Mouse (Mus musculus) fibroblast of lung, adult 2 months (primary cell): ENCODE measurements around the gene Aldh1a2.

ENCODE experiments used
- DNase-seq: peaks from one replicate; pipeline ENCODE4 v3.0.0-alpha.2; 2011; ENCODE audit warnings: low read depth

Gene Aldh1a2

DNA sequence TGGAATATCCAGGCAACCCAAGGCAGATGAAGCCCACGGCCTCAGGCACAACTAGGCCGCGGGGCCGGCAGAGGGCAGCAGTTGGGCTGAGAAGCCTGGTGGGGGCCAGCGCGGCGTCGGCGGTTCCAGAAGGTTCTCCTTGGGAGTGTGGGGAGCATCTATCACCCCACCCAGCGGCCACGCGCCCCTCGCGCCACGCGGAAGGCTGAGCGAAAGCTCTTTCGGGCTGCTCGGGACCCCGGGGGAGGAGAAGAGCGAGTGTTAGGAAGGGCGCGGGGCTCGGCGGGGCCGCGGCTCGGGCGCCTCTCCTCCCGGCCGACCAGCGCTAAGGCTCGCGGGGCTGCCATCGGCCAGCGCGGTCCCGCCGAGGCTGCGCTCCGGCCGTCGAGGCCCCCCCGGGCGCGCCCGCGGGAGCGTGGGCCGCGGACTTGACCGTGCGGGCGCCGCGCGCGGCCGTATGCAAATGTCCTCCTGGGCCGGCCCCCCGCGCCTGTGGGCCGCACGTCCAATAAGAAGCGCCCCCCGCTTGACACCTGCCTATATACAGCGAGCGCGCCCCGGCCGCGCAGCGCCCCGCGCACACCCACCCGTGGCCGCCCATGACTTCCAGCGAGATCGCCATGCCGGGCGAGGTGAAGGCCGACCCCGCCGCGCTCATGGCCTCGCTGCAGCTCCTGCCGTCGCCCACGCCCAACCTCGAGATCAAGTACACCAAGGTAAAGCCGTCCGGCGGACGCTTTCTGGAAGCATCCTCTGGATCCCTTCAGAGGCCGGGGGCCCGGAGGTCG is at the start of gene Aldh1a2:
Aldh1a2 (plus strand) TSS at position 542 of the 788 bp plus-strand sequence.
- no peak for DNase-seq

DNA sequence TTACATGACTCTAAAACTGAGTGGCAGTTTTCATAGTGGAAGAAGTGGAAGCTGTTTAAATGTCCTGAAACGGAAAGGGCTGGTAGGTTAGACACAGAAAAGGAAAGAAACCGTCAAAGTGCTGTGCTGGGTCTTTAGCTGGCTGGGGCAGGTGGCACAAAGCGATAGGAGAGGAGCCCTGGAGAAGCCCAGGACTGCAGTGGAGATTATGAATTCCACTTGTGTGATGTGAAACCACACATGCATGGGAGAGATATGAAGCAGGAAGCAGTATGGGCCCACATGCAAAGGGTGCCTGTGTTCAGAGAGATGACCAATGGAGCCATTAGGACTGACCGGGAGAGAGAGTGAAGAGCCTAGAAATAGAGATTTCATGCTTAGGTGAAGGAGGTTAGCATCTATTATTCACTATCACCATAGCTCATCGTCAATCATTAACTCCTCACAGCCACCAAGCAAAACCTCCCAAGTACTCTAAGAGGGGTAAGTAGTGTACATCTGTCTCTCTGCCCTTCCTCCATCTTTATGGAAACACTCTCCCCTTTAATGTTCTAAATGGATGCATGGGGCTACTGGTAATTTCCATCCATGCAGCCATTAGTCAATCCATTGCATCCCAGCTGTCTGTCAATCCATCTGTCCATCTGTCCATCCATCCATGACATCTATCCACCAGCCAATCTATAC is 49.4 kb upstream of the Aldh1a2 start:
- DNase-seq = no peak

DNA sequence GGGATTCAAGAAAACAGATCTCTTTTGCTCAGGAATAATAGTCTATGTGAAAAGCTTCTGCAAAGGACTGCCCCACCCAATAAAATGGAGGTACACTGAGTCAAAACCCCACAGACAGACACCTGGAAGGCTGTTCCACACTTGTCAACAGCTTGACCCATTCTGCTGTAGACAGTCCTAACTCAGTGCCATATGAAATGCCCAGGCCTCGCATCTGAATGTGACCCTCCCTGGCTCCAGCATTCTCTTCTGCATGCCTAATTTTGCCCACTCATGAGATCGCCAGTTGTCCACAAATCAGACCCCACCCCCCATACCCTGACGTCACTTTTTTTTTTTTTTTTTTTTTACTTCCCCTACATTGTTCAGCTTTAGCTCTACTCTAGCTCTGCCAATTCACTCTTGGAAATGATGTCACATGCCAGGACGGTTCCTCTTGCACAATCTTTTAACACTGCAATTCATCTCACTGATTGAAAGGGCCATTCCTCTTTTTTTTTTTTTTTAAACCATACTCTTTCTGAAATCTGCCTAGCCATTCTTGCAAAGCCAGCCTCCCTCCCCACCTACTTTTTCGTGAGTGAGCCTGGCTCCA is 48.6 kb upstream of the Aldh1a2 start:
- DNase-seq = peak; percentile 51

DNA sequence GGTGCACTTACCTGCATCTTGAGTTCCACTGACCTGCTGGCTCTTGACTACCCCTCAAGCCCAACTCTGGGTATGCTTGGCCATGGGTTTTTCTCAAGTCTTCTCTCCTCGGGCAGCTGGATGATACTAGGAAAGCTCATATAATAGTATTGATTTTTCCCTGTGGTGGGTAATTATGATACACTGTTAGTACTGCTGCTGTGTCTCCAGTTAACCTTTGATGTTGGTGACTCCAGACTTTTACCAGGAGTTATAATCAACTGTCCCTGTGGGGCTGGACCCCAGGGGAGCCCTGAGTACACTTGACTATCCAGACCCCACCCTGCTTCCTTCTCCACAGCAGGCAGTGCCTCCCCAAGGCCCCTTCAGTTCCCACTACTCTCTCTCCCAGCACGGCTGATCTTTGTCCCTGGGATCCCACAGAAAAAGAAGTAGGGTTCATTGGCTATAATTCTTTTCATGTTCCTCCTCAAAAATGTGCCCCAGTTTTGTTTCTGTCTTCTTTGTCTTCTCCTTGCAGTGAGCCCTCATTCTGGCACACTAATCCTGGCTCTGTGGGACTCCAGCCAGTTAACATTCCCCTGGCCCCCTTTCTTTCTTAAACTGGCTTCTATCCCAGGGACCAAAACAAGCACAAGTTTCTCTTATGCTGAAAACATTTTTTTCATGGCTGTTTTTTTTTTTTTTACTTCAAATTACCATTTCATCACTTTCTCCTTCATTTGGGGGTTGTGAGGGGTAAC is 47.9 kb upstream of the Aldh1a2 start:
- no peak for DNase-seq

DNA sequence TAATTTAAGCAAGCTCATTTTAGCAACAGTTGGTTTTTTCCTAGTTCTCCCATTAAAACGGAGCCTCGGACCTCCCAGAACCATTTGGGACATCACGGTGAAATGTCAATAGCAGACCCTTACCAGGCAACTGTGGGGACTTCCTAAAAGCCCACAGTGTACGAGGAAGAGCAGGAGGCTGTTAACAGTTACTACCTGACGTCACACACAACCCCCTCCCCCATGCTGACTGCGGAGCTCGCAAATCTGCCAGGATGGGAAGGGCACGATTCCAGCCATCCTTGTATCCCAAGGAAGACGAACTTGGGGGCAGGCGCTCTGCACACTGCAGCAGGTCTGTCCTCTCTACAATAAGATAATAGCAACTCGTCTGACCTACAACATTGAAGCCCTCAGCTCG is 47.1 kb upstream of the Aldh1a2 start, which contains the start of gene Aqp9:
Aqp9 (minus strand) TSS at position 172 of the 400 bp plus-strand sequence.
- no peak for DNase-seq

DNA sequence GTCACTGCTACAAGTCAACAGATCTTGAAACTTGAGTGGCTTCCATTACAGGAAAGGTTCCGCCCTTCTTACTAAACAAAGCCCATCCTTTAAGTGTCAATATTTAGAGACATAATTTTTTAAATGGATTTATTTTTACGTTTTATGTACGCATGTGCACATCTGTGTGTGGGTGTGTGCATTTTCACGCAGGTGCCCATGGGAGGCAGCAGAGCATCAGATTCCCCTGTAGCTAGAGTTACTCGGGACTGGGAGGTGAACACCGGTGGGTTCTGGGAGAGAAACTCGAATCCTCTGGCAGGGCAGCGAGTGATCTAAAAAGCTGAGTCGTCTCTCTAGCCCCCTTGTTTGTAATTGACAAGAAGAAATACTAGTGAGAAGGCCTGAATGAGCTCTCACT is 42.1 kb upstream of the Aldh1a2 start:
- DNase-seq = no peak

DNA sequence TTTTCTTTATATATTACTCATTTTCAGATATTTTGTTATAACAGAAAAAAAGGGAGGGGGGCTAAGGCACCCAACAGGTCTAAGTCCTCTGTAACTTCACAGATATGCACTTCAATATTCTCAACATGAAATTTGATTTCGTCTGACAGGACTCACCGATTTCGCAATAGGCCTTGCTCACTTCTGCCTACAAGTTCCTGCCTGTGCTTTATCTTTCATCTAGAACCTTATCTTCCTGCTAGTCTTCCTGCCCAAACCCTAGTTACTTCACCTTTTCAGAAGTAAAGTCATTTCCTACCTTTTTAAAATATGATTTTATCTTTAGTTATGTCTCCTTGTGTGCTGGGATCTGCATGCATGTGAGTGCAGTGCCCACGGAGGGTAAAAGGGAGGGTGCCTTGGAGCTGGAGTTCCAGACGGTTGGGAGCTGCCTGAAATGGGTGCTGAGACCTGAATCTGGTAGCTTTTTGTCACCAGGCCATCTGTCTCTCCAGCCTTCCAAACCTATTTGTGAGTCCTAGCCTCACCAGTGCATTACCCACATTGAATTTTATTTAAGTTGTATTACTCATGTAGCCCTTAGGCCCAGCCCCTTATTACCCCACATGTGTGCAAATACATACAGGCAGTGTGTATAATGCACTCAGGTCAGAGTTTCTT is 41.1 kb upstream of the Aldh1a2 start:
- DNase-seq = no peak

DNA sequence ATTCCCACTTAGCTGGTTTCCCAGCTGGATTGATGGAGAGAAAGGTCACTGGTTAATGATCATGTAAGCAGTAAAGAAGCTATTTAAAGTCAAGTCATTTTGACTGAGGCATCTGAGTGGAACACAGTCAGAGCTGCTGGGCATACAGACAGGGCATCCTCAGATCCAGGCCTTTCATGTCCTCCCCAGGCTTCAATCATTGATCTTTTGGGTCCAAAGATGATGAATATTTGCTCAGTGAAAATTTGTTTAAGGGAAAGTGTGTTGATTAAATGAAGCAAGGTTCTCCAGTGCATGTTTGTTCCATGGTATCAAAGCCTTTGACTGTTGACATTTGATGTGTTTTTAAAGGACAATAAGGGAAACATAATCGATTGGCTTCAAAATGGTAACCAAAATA is 39.9 kb upstream of the Aldh1a2 start:
- no peak for DNase-seq

DNA sequence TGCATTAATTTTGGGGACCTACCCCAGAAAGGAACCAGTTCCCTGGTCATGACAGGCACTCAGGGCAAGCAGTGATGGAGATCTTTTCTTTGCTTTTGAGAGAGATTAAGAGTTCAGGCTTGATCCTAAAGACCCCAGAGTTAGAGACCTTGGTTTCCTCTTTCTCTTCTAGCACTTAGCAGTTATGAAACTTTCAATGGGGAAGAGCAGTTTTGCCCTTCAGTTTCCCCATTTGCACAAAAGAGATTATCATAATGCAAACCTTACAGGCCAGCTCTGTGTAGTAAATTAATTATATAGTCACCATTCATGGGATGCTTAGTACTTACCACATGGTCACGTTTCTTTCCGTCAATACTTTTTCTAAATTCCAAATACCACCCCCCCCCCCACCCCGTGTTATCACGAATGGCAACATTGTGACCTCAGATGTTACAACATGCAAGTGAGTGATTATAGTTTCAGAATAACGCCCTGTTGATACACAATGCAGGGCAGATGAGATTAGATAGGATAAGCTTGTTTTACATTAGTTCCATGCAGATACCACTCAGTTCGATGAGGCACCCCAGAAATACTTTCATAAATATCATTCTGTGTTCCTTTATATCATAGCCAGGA is 36.2 kb upstream of the Aldh1a2 start:
- DNase-seq = no peak

DNA sequence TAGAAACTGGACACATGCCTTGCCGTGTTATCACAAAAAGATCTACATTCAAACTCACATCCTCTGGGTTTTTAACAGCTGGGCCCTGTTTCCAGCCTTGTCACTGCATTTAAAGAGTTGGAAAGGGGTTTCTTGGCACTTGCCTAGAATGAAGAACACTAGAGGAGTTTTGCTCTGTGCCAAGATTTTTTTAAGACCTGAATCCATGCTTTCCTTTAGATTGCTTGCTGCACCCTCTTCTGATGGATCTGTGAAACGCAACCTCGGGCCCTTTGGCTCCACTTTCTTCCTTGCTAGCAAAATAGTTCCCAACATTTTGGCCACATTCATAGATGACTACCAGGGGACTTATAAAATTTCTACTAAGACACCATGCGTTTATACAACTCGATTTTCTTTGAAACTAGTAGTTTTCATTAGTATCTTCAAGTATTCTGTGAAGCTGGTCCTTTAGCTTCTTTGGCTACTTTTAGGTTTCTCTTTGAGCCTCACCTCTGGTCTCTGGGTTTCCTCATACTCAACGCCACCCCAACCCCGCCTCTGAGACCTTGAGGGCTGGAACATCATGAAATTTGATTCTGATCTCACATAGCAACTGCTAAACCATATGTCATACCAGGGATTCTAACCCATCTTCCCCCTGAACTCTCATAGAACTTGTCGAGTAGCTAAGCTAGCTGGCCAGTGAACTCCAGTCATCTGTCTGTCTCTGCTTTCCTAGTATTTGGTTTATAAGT is 35.5 kb upstream of the Aldh1a2 start:
- no peak for DNase-seq

DNA sequence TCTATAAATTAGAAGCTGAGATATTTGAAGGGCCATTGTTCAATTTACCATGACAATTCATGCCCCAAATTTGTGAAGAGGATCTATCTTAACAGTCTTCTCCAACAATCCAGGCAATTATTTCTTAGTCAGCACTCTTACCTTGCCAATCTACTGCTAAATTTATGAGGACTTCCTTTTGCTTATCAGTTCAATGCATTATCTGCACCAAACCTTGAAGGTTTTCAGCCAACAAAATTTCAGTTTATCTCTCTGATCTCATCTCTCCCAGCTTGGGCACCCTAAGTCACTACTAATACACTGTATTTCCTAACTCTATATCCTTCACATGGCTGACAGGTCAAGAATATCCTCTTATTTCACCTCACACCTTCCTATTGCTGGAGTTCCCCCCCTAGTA is 30.3 kb upstream of the Aldh1a2 start:
- no peak for DNase-seq

DNA sequence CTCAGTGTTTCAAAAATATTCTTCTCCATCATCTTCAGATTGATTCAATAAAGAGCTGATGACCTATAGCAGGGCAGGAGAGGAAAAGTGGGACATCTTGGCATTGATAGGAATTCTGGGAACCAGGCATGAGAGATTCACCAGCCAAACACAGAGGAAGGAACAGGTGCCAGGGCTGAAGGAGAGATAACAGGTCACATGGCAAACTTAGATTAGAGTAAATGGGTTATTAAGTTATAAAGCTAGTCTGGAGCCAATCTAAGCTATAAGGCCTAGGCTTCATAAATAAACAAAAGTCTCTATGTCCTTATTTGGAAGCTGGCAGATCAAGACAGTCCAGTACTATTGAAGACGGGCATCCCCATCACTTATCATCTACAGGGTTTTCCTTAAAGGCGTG is 29.8 kb upstream of the Aldh1a2 start:
- DNase-seq = no peak

DNA sequence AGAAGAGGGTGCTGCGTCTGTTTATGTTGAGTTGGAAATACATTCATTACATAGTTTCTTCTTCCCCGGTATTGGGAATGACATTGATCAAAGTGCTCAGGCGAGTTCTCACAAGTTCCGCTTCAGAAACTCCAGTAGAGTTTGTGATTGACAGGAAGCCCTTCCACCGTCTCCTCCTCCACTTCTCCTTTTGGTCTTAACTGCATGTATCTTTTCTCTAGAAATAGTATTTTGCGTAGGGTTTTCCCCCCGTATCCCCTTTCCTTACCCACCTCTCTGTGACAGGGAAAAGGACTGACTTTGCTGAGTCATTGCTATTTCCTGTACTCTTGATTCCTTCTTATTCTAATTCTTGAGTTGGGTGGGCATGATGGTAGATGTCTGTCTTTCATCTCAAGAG is 28.2 kb upstream of the Aldh1a2 start:
- no peak for DNase-seq

DNA sequence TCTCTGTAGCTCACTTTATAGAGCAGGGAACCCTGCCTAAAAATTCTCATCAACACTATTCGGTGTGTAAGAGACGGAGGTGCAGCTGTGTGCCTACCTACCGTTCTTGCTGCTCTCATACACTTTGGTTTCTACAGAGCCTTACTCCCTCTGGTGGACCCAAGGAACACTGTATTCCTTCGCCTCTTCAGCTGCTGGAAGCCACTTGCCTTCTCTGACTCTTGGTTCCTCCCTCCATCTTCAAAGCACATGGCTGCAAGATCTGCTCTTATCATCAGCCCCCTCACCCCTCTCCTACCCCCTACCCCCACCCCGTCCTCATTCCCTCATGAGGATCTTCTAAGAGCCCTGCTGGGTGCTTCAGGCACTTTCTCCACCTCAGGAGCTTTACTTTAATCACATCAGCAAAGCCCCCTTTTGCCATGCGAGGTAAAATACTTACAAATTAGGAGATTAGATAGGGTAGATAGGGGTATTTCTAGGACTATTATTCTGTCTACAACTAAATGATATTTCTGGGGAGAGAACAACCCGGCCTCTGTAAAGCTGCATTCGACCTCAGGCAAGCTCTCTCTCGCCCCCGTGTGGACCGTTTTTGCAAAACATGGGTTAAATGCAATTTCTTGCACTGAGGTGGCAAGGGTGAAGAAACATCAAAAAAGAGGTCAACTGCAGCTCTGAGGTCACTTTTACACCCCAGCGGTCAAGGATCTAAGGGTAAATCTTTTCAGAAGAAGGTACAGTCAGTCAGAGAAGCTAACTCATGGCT is 26.8 kb upstream of the Aldh1a2 start:
- DNase-seq = no peak

DNA sequence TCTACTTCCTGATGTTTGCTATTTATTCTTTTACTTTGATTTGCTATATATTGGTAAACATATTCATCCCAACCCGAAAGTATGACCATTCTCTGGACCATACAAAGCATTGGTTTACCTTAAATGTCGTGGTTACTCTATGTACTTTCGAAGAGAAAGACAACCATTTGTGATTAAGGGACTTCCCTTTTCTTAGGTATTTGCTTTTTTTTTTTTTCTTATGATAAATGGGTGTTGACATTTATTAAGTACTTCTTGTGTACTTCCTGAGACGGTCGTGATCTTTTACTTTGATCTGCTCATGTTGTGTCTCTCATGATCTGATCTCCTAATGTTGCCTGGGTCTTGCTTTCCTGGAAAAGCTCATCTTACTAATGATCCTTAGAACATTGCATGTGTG is 16.8 kb upstream of the Aldh1a2 start:
- DNase-seq = no peak

DNA sequence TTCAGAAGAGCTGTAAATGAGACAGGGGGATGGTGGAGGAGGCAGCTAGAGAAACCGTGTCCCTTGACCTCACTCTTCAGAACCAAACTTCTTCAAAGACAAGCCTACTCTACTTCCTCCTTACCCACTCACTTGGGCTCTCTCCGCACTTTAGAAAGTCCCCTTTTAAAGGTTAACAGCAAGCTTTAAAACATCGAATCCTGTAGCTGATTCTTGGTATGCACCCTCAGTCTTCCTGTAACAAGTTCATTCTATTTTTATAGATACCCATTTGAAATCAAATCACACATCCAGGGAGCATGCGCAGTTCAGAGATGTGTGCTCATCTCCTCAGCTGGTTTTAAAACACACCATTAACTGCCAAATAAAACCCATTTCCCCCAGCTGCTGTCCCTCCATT is 13.3 kb upstream of the Aldh1a2 start:
- no peak for DNase-seq

DNA sequence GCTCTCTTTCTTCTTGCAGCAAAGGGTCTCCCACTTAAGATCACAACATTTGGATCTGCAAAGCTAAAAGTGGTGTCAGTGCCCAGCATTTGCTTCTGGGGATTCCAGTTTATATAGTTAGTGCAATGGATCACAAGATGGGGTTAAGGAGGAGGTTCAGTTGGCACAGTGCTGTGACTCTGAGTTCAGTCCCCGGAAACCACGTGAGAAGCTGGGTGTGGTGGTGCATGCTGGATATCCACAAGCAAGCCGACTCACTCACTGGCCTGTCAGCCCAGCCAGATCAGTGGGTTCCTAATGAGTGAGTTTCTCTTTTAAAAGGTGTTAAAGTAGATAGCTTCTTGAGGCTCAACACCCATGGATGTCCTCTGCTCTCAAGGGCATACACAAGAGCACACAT is 6.3 kb upstream of the Aldh1a2 start:
- no peak for DNase-seq

DNA sequence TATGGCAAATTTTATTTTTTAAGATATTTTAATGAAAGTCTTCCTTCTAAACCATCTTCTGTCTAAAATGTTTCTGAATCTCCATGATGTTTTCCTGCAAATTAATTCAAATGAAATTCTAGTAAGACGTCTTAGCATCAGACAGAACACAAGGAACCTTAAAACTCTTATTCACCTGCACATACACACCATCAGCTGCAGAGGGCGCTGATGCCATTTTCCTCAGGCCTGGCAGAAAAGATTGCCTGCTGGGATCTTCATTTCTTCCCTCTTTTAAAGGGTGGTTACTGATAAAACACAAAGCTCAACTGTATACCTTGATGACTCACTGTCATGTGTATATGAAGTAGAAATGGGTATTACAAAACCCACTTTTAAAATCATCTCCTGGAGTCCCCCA is 4.7 kb upstream of the Aldh1a2 start:
- no peak for DNase-seq

DNA sequence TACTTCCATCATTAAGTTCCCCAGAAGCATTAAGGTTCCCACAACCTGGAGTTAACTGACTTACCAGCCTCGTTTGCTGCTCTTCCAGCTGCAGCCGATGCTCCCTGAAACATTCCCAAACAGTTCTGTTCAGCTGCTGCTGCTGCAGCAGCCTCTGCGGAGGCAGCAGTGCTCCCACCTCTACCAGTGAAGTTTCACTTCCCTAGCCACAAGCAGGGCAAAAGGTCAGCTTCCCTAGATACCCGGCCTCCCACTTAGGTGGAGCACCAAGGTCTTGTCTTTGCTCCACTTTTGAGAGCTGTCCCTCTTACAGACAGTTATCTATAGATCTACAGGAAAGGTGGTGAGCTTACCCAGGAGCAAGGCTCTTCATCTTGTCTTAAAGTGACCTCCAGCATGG is 2.0 kb upstream of the Aldh1a2 start:
- no peak for DNase-seq
